Comparison of ENCODE assay signal across 22 mouse cellular contexts in the genomic region with DNA sequence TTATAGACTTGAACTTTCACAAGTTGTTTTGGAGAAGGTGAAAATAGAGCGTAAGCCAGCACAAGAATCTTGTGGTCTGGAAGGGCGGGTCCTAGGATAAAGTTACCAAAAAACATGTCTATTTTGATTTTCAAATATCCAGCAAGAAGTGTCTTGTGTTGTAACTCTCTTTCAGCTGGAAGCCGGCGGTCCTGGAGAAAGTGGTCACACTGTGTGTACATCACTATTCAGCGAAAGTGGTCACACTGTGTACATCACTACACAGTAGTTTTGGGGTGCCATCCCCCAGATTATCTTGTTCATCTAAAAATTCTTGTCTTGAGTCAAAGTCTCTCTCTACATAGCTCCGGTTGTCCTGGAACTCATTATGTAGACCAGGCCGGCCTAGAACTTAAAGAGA. TPM values are rescaled to one million over a fixed set of nuclear protein-coding genes. Genes with fewer than 3 reads are reported as not detected.
DNase-seq lines count a peak whose midpoint lies in the region; TF ChIP-seq lines count a peak whose summit lies in the region.
"Had no signal": no experiment of that assay in that cellular context is flagged by ENCODE, and none has a peak within 500 bp of the region (broad histone marks: within the 10 kb centered on the region; RNA-seq: fewer than 3 reads in every experiment).

No protein-coding gene starts in this region.

- DNase-seq in gastrocnemius, adult 2 months, result no peak
- DNase-seq in gastrocnemius, postnatal 36 days, result no peak
- DNase-seq in 3T3-L1 (ENCODE audit: low read depth, low spot score), result peak; percentile 14
- peak; percentile 50 for DNase-seq in NIH3T3 (ENCODE audit: low read depth)
- DNase-seq in thymus, postnatal 10 days (ENCODE audit: low spot score in 2 of 2), result no peak
- no peak for DNase-seq in left cerebral cortex, adult 11 months (ENCODE audit: low spot score)
- no peak for DNase-seq in layer of hippocampus, adult 11-12 months (ENCODE audit: low spot score)
- DNase-seq: adrenal gland, adult 8-10 months; cerebellum, adult 11-12 months; cerebellum, adult 2 months; cerebellum, adult 9-10 months; cerebellum, postnatal 10 days; cerebellum, postnatal 25 days; forebrain, postnatal 0 days had no signal

- H3K4me3 ChIP-seq in gastrocnemius, adult 2 months, result no peak overlapping the region
- H3K4me3 ChIP-seq in E14TG2a.4 (replicated peaks; ENCODE audit: low read length), result peak overlapping the region; percentile 26
- H3K4me3 ChIP-seq: embryonic facial prominence, embryonic 10.5 days; embryonic facial prominence, embryonic 12.5 days; forebrain, embryonic 10.5 days; forebrain, embryonic 13.5 days; forebrain, embryonic 15.5 days had no signal

- peaks cover 41% of the 10 kb centered on the region for H3K36me3 ChIP-seq in E14TG2a.4 (ENCODE audit: insufficient read depth, low read length)

- no peaks in the 10 kb centered on the region for H3K27me3 ChIP-seq in E14TG2a.4 (ENCODE audit: insufficient read depth, low read length)
- H3K27me3 ChIP-seq: embryonic facial prominence, embryonic 12.5 days; forebrain, embryonic 13.5 days; forebrain, embryonic 15.5 days; Patski had no signal

- H3K4me1 ChIP-seq in E14TG2a.4 (replicated peaks; ENCODE audit: low read depth, low read length), result peaks cover 43% of the 10 kb centered on the region
- H3K4me1 ChIP-seq: embryonic facial prominence, embryonic 12.5 days; forebrain, embryonic 13.5 days; forebrain, embryonic 15.5 days had no signal

- no peak for TF ChIP-seq CTCF in gastrocnemius, adult 2 months (IDR thresholded peaks at IDR 0.05)
- no peak for TF ChIP-seq CTCF in E14TG2a.4 (conservative IDR thresholded peaks at IDR 0.05; ENCODE audit: low read length)

- H3K27ac ChIP-seq in gastrocnemius, adult 2 months, result peak overlapping the region; percentile 76
- H3K27ac ChIP-seq: embryonic facial prominence, embryonic 10.5 days; embryonic facial prominence, embryonic 12.5 days; forebrain, embryonic 10.5 days; forebrain, embryonic 13.5 days; forebrain, embryonic 15.5 days had no signal

- intact Hi-C loops in gastrocnemius, adult 2 months (cut with DNase I), result loop anchor here (10.0 kb wide), 1 partner anchor 47 kb away; no protein-coding TSS in a partner anchor
- intact Hi-C loops in gastrocnemius, postnatal 36 days (cut with DNase I), result loop anchor here (5.0 kb wide), 1 partner anchor 39 kb away; no protein-coding TSS in a partner anchor

- H3K9me3 ChIP-seq in E14TG2a.4 (ENCODE audit: low read length), result no peaks in the 10 kb centered on the region
- H3K9me3 ChIP-seq: embryonic facial prominence, embryonic 10.5 days; embryonic facial prominence, embryonic 12.5 days; forebrain, embryonic 10.5 days; forebrain, embryonic 13.5 days; forebrain, embryonic 15.5 days; G1E had no signal

RNA-seq across cellular contexts. Expression of gene Wbp1l, which starts 9.3 kb away (rescaled TPM):
- total RNA-seq in gastrocnemius, adult 2 months (2021), result 100 to 1,000 TPM in 1 of 2 experiments, 10 to 100 TPM in 1; 65.4 to 101 TPM
- 10 to 100 TPM; 56.2 to 66.2 TPM for total RNA-seq in gastrocnemius, postnatal 36 days (2021)

RNA-seq across cellular contexts. Expression of gene Sfxn2, which starts 35.0 kb away (rescaled TPM):
- 1 to 10 TPM; 3.2 to 3.7 TPM for total RNA-seq in gastrocnemius, adult 2 months (2021)
- 1 to 10 TPM; 2.7 to 4.1 TPM for total RNA-seq in gastrocnemius, postnatal 36 days (2021)

RNA-seq across cellular contexts. Expression of gene Arl3, which starts 35.2 kb away (rescaled TPM):
- 10 to 100 TPM; 64.0 to 67.7 TPM for total RNA-seq in gastrocnemius, adult 2 months (2021)
- total RNA-seq in gastrocnemius, postnatal 36 days (2021), result 10 to 100 TPM; 44.6 to 60.8 TPM

Comparison
In these comparisons a context has a peak if more than half of its experiments do, and no peak if none do; other contexts are left out.
1. DNase-seq: peak in 3T3-L1 (single experiment) and NIH3T3 (single experiment); none in gastrocnemius, adult 2 months (single experiment), gastrocnemius, postnatal 36 days (0 of 2), thymus, postnatal 10 days (0 of 2), left cerebral cortex, adult 11 months (single experiment) and layer of hippocampus, adult 11-12 months (single experiment).